Mouse (Mus musculus) forebrain, embryonic 12.5 days (tissue): ENCODE data around the gene Olfr1414. TPM values are rescaled to one million over a fixed set of nuclear protein-coding genes. Genes with fewer than 3 reads are reported as not detected.
"Not testable (repeated sequence)": the region's sequence is repeated elsewhere in the genome, so short reads cannot be mapped to it uniquely, and the experiment has no call there.

ENCODE experiments used
- ATAC-seq: fragments of 200-750 bp; cut with Nextera tagmentation; 2 replicates; pipeline ENCODE4 v1.8.0; 2017; ENCODE audit warnings: moderate TSS enrichment; ENCODE audit not compliant: low FRiP score
- H3K27ac ChIP-seq: fragments of 300-500 bp; sonication (generic); 2 replicates; pipeline ENCODE4 v1.5.1; 2016; ENCODE audit warnings: mild to moderate bottlenecking
- H3K27me3 ChIP-seq: fragments of 300-500 bp; sonication (generic); 2 replicates; pipeline ENCODE4 v1.6.1; 2016; ENCODE audit warnings: mild to moderate bottlenecking
- H3K36me3 ChIP-seq: fragments of 300-500 bp; sonication (generic); replicated peaks from 2 replicates; pipeline ENCODE4 v1.6.1; 2016; ENCODE audit warnings: mild to moderate bottlenecking
- H3K4me1 ChIP-seq: fragments of 300-500 bp; sonication (generic); 2 replicates; pipeline ENCODE4 v1.6.1; 2016
- H3K4me2 ChIP-seq: fragments of 300-500 bp; sonication (generic); 2 replicates; pipeline ENCODE4 v1.6.1; 2016; ENCODE audit warnings: mild to moderate bottlenecking, moderate library complexity
- H3K4me3 ChIP-seq: fragments of 300-500 bp; sonication (generic); replicated peaks from 2 replicates; pipeline ENCODE4 v1.5.1; 2016; ENCODE audit warnings: mild to moderate bottlenecking
- H3K9ac ChIP-seq: fragments of 300-500 bp; sonication (generic); 2 replicates; pipeline ENCODE4 v1.6.1; 2016; ENCODE audit warnings: mild to moderate bottlenecking
- H3K9me3 ChIP-seq: fragments of 300-500 bp; sonication (generic); 2 replicates; pipeline ENCODE4 v1.6.1; 2016
- WGBS: fragments of 180-500 bp; shearing (Covaris S2); methylation state at CpG from one replicate; pipeline ENCODE4 v1.1.7; 2016; 5-methylcytosine and 5-hydroxymethylcytosine counted together
- polyA plus RNA-seq: library from polyadenylated mRNA; unstranded; fragments of >200 nt; fragmentation: Nextera tagmentation; extraction: Ambion mirVana; gene quantifications from 2 replicates; pipeline ENCODE4 v1.2.1, GENCODE M21; 2016

Gene Olfr1414
- 0.05 TPM in 1 of 2 replicates, not detected in the other for polyA plus RNA-seq

GRCm38 (mm10) chr1:92518561-92518960 lies at the start of gene Olfr1414:
TSS of gene Olfr1414 (minus strand) at chr1:92518661.
- 0 out of 2 replicates have a peak, but pooled peaks cover 2% of the 10 kb centered on the region for H3K4me1 ChIP-seq
- H3K4me2 ChIP-seq = no peak within 1 kb of the TSS
- no peak within 1 kb of the TSS for H3K27ac ChIP-seq
- H3K36me3 ChIP-seq = no peaks in the 10 kb centered on the region
- no peak within 1 kb of the TSS for H3K9ac ChIP-seq
- no peaks in the 10 kb centered on the region for H3K9me3 ChIP-seq
- 86% methylated on average over 3 of the region's 3 CpGs for WGBS
- ATAC-seq = no peak
- 0 out of 2 replicates have a peak, but pooled peaks cover 3% of the 10 kb centered on the region for H3K27me3 ChIP-seq
- H3K4me3 ChIP-seq = no peak within 1 kb of the TSS

GRCm38 (mm10) chr1:92545929-92546328 lies 27.5 kb upstream of the Olfr1414 start:
- no peak for ATAC-seq
- no peak overlapping the region for H3K4me3 ChIP-seq
- H3K4me2 ChIP-seq = no peak overlapping the region
- no peak overlapping the region for H3K9ac ChIP-seq
- H3K4me1 ChIP-seq = no peaks in the 10 kb centered on the region
- 77% methylated on average over 2 of the region's 2 CpGs for WGBS
- no peaks in the 10 kb centered on the region for H3K27me3 ChIP-seq
- H3K9me3 ChIP-seq = no peaks in the 10 kb centered on the region
- H3K36me3 ChIP-seq = no peaks in the 10 kb centered on the region
- no peak overlapping the region for H3K27ac ChIP-seq

- Histone ChIP-seq H3K4me1 (no peaks in the 10 kb centered on the region), H3K9ac (no peak overlapping the region), H3K9me3 (no peaks in the 10 kb centered on the region), H3K36me3 (no peaks in the 10 kb centered on the region), H3K27me3 (no peaks in the 10 kb centered on the region; the same call in 1 of the 2 replicates), H3K4me3 (no peak overlapping the region), H3K4me2 (no peak overlapping the region), H3K27ac (no peak overlapping the region)
- no peak for ATAC-seq
- WGBS = 49% methylated on average over 2 of the region's 2 CpGs
These were observed 20.6 kb upstream of the Olfr1414 start for GRCm38 (mm10) chr1:92539071-92539470.

GRCm38 (mm10) chr1:92536972-92537371 lies 18.5 kb upstream of the Olfr1414 start:
- Histone ChIP-seq H3K27me3 (no peaks in the 10 kb centered on the region; the same call in 1 of the 2 replicates), H3K4me2 (no peak overlapping the region), H3K4me1 (no peaks in the 10 kb centered on the region), H3K27ac (no peak overlapping the region), H3K9ac (no peak overlapping the region), H3K36me3 (no peaks in the 10 kb centered on the region), H3K9me3 (no peaks in the 10 kb centered on the region), H3K4me3 (no peak overlapping the region)
- WGBS = 52% methylated on average over 4 of the region's 5 CpGs
- ATAC-seq = no peak

GRCm38 (mm10) chr1:92523764-92524163 lies 5.3 kb upstream of the Olfr1414 start:
- Histone ChIP-seq H3K27ac (no peak overlapping the region), H3K9ac (no peak overlapping the region), H3K4me3 (no peak overlapping the region), H3K9me3 (no peaks in the 10 kb centered on the region), H3K36me3 (no peaks in the 10 kb centered on the region), H3K4me2 (no peak overlapping the region), H3K4me1 (0 out of 2 replicates have a peak, but pooled peaks cover 2% of the 10 kb centered on the region), H3K27me3 (0 out of 2 replicates have a peak, but pooled peaks cover 3% of the 10 kb centered on the region)
- 92% methylated on average over 3 of the region's 3 CpGs for WGBS
- ATAC-seq = no peak

GRCm38 (mm10) chr1:92521376-92521775 lies 2.9 kb upstream of the Olfr1414 start:
- Histone ChIP-seq H3K27ac (no peak overlapping the region), H3K4me3 (no peak overlapping the region), H3K9ac (no peak overlapping the region), H3K4me2 (no peak overlapping the region), H3K27me3 (0 out of 2 replicates have a peak, but pooled peaks cover 3% of the 10 kb centered on the region), H3K9me3 (no peaks in the 10 kb centered on the region), H3K36me3 (no peaks in the 10 kb centered on the region), H3K4me1 (0 out of 2 replicates have a peak, but pooled peaks cover 2% of the 10 kb centered on the region)
- 27% methylated on average over 10 of the region's 10 CpGs for WGBS
- ATAC-seq = no peak

- no peak overlapping the region for H3K4me3 ChIP-seq
- no peak overlapping the region for H3K27ac ChIP-seq
- H3K4me2 ChIP-seq = no peak overlapping the region
- ATAC-seq = no peak
- 0 out of 2 replicates have a peak, but pooled peaks cover 2% of the 10 kb centered on the region for H3K4me1 ChIP-seq
- no peak overlapping the region for H3K9ac ChIP-seq
- WGBS = 88% methylated on average over 6 of the region's 6 CpGs
- no peaks in the 10 kb centered on the region for H3K36me3 ChIP-seq
- H3K27me3 ChIP-seq = 0 out of 2 replicates have a peak, but pooled peaks cover 3% of the 10 kb centered on the region
- H3K9me3 ChIP-seq = no peaks in the 10 kb centered on the region
These were observed 585 bp upstream of the Olfr1414 start for GRCm38 (mm10) chr1:92519046-92519445.

GRCm38 (mm10) chr1:92515390-92515789 lies 3.1 kb downstream of the Olfr1414 start:
- WGBS = 87% methylated on average over 11 of the region's 11 CpGs
- ATAC-seq = no peak
- H3K4me3 ChIP-seq = no peak overlapping the region
- H3K36me3 ChIP-seq = no peaks in the 10 kb centered on the region
- no peak overlapping the region for H3K27ac ChIP-seq
- H3K4me2 ChIP-seq = no peak overlapping the region
- no peak overlapping the region for H3K9ac ChIP-seq
- no peaks in the 10 kb centered on the region for H3K9me3 ChIP-seq
- 0 out of 2 replicates have a peak, but pooled peaks cover 3% of the 10 kb centered on the region for H3K27me3 ChIP-seq
- H3K4me1 ChIP-seq = no peaks in the 10 kb centered on the region

GRCm38 (mm10) chr1:92511646-92512045 lies 6.8 kb downstream of the Olfr1414 start:
- not testable (repeated sequence) for H3K4me3 ChIP-seq, ATAC-seq, H3K9me3 ChIP-seq, H3K27me3 ChIP-seq, H3K9ac ChIP-seq, H3K4me2 ChIP-seq, H3K36me3 ChIP-seq, H3K27ac ChIP-seq, H3K4me1 ChIP-seq
- WGBS = 87% methylated on average over 5 of the region's 5 CpGs

GRCm38 (mm10) chr1:92496001-92496400 lies 22.5 kb downstream of the Olfr1414 start, which contains the start of gene Olfr1415:
TSS of gene Olfr1415 (minus strand) at chr1:92496101.
- Histone ChIP-seq H3K9me3 (no peaks in the 10 kb centered on the region), H3K27ac (no peak within 1 kb of the TSS), H3K4me3 (no peak within 1 kb of the TSS), H3K4me1 (no peaks in the 10 kb centered on the region), H3K36me3 (no peaks in the 10 kb centered on the region), H3K9ac (no peak within 1 kb of the TSS), H3K4me2 (no peak within 1 kb of the TSS), H3K27me3 (no peaks in the 10 kb centered on the region)
- WGBS = 92% methylated on average over 2 of the region's 2 CpGs
- ATAC-seq = no peak

- no peaks in the 10 kb centered on the region for H3K36me3 ChIP-seq
- H3K4me2 ChIP-seq = no peak within 1 kb of the TSS
- H3K27me3 ChIP-seq = 0 out of 2 replicates have a peak, but pooled peaks cover 14% of the 10 kb centered on the region
- no peaks in the 10 kb centered on the region for H3K4me1 ChIP-seq
- no peak within 1 kb of the TSS for H3K27ac ChIP-seq
- no peak for ATAC-seq
- H3K9ac ChIP-seq = no peak within 1 kb of the TSS
- peaks cover 10% of the 10 kb centered on the region; the same call in 1 of the 2 replicates for H3K9me3 ChIP-seq
- H3K4me3 ChIP-seq = no peak within 1 kb of the TSS
These were observed 33.4 kb downstream of the Olfr1414 start, which contains the start of gene Olfr1416 for GRCm38 (mm10) chr1:92485013-92485412. TSS of gene Olfr1416 (minus strand) at chr1:92485113.

- H3K36me3 ChIP-seq = peaks cover 19% of the 10 kb centered on the region
- no peak overlapping the region for H3K27ac ChIP-seq
- peak overlapping the region; percentile 86 for H3K4me2 ChIP-seq
- no peak; the same call in 1 of the 2 replicates for ATAC-seq
- 5% methylated on average over 10 of the region's 10 CpGs for WGBS
- H3K27me3 ChIP-seq = peaks cover 9% of the 10 kb centered on the region
- H3K9ac ChIP-seq = peak overlapping the region; percentile 90
- H3K4me1 ChIP-seq = peaks cover 15% of the 10 kb centered on the region
- H3K4me3 ChIP-seq = peak overlapping the region; percentile 97
- H3K9me3 ChIP-seq = no peaks in the 10 kb centered on the region
These were observed 44.3 kb downstream of the Olfr1414 start for GRCm38 (mm10) chr1:92474066-92474578.
